ENCODE assay signal across 7 mouse cellular contexts in the genomic region with DNA sequence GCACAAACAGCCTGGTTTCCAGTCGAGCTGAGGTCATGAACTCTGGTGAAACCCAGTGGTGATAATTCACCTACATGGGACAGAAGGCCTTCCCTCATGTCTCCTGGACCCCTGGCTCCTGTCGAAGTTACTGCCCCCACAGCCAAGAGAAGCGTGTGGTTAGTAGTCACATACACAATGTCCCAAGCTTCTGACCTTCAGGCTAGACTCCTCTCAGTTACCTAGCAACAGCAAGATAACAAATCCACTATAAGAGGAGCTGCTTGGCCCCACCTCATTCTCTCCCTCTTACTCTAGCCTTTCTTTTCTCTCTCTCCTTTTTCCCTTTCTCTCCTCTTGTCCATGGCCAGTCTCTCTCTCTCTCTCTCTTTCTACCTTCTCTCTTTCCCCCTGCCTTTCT. TPM values are rescaled to one million over a fixed set of nuclear protein-coding genes. Genes with fewer than 3 reads are reported as not detected.
DNase-seq lines count a peak whose midpoint lies in the region; ATAC-seq lines count a peak whose summit lies in the region.
"Not testable (repeated sequence)": the region's sequence is repeated elsewhere in the genome, so short reads cannot be mapped to it uniquely, and the experiment has no call there.

No protein-coding gene starts in this region.

- H3K9me3 ChIP-seq in heart, embryonic 10.5 days; heart, embryonic 14.5 days (ENCODE audit: control insufficient read depth, low read length); liver, embryonic 12.5 days (replicated peaks); liver, embryonic 16.5 days (replicated peaks; ENCODE audit: control insufficient read depth, low read length): not testable (repeated sequence)

- not testable (repeated sequence) for ATAC-seq in heart, embryonic 14.5 days (ENCODE audit: insufficient number of reproducible peaks, insufficient read depth, low FRiP score, low read depth)
- ATAC-seq in liver, embryonic 12.5 days: peak; percentile 53; the same call in 1 of the 2 replicates
- peak; percentile 24; the same call in 1 of the 2 replicates for ATAC-seq in liver, embryonic 16.5 days (ENCODE audit: low read depth)

- WGBS in heart, embryonic 10.5 days: 22% methylated on average over 3 of the region's 3 CpGs
- 7% methylated on average over 3 of the region's 3 CpGs for WGBS in heart, embryonic 14.5 days
- 26% methylated on average over 3 of the region's 3 CpGs for WGBS in liver, embryonic 12.5 days (ENCODE audit: insufficient replicate concordance)
- WGBS in liver, embryonic 16.5 days (ENCODE audit: insufficient replicate concordance): 27% methylated on average over 3 of the region's 3 CpGs

- intact Hi-C loops in heart, postnatal 10 days (cut with DNase I): not testable (repeated sequence)

- peaks cover 27% of the 10 kb centered on the region for H3K4me1 ChIP-seq in heart, embryonic 10.5 days
- peaks cover 8 to 10% of the 10 kb centered on the region in 2 experiments for H3K4me1 ChIP-seq in heart, embryonic 14.5 days (ENCODE audit: control insufficient read depth in 2 of 2, insufficient read depth in 2 of 2, low read length in 2 of 2)
- peaks cover 70% of the 10 kb centered on the region for H3K4me1 ChIP-seq in liver, embryonic 12.5 days
- H3K4me1 ChIP-seq in liver, embryonic 16.5 days (ENCODE audit: control insufficient read depth, low read depth, low read length): peaks cover 38% of the 10 kb centered on the region

- H3K36me3 ChIP-seq in heart, embryonic 10.5 days: peaks cover 67% of the 10 kb centered on the region
- peaks cover 69% of the 10 kb centered on the region for H3K36me3 ChIP-seq in heart, embryonic 14.5 days (ENCODE audit: control insufficient read depth, insufficient read depth, low read length)
- peaks cover 49% of the 10 kb centered on the region for H3K36me3 ChIP-seq in liver, embryonic 12.5 days
- not testable (repeated sequence) for H3K36me3 ChIP-seq in liver, embryonic 16.5 days (ENCODE audit: control insufficient read depth, insufficient read depth)

- H3K4me3 ChIP-seq in heart, embryonic 10.5 days; heart, embryonic 14.5 days (ENCODE audit: control insufficient read depth in 1 of 2, insufficient read depth in 1 of 2, low read depth in 1 of 2, low read length in 2 of 2); liver, embryonic 12.5 days; liver, embryonic 16.5 days (ENCODE audit: low read depth, low read length): not testable (repeated sequence)

- peak overlapping the region; percentile 31; the same call in 1 of the 2 replicates for H3K9ac ChIP-seq in heart, embryonic 14.5 days (ENCODE audit: low read length)
- H3K9ac ChIP-seq in liver, embryonic 12.5 days: peak overlapping the region; percentile 59
- H3K9ac ChIP-seq in liver, embryonic 16.5 days (ENCODE audit: low read depth, low read length): not testable (repeated sequence)

- peak overlapping the region; percentile 85 for H3K27ac ChIP-seq in heart, embryonic 10.5 days
- peak overlapping the region; percentile 81 to 82 for H3K27ac ChIP-seq in heart, embryonic 14.5 days (replicated peaks in 1 of 2; ENCODE audit: control insufficient read depth in 1 of 2, insufficient read depth in 1 of 2, low read depth in 2 of 2, low read length in 2 of 2)
- H3K27ac ChIP-seq in liver, embryonic 12.5 days: peak overlapping the region; percentile 69
- H3K27ac ChIP-seq in liver, embryonic 16.5 days (ENCODE audit: low read length): not testable (repeated sequence)

- DNase-seq in embryo, embryonic 10.5 days (ENCODE audit: low spot score): peak; percentile 17
- DNase-seq in heart, embryonic 10.5 days (ENCODE audit: low spot score): peak; percentile 81
- DNase-seq in heart, postnatal 10 days: peak; percentile 25 to 47
- peak; percentile 29 for DNase-seq in ovary, adult 18-20 months (ENCODE audit: low spot score)

- not testable (repeated sequence) for H3K27me3 ChIP-seq in heart, embryonic 10.5 days (ENCODE audit: insufficient read depth, poor library complexity, severe bottlenecking); heart, embryonic 14.5 days (ENCODE audit: control insufficient read depth, insufficient read depth, low read length); liver, embryonic 12.5 days (replicated peaks); liver, embryonic 16.5 days (ENCODE audit: control insufficient read depth, insufficient read depth, low read depth, low read length)

- peak overlapping the region; percentile 47 for H3K4me2 ChIP-seq in heart, embryonic 14.5 days (ENCODE audit: low read length)
- H3K4me2 ChIP-seq in liver, embryonic 12.5 days: peak overlapping the region; percentile 35
- H3K4me2 ChIP-seq in liver, embryonic 16.5 days (ENCODE audit: low read depth, low read length): not testable (repeated sequence)

RNA-seq across cellular contexts. Expression of a gene that starts 51.7 kb away (rescaled TPM):
- polyA plus RNA-seq in heart, embryonic 10.5 days (2016; fragmentation: Nextera tagmentation; extraction: Ambion mirVana): 12.2 and 13.2 TPM in 2 replicates
- 21.1 and 23.7 TPM in 2 replicates for polyA plus RNA-seq in heart, embryonic 14.5 days (2014; fragmentation: Nextera tagmentation; extraction: Ambion mirVana)
- 10 to 100 TPM; 21.2 to 26.2 TPM for total RNA-seq in heart, postnatal 10 days (2021)
- polyA plus RNA-seq in liver, embryonic 12.5 days (2016; fragmentation: Nextera tagmentation; extraction: Ambion mirVana): 4.7 and 6.1 TPM in 2 replicates
- 0.42 and 0.66 TPM in 2 replicates for polyA plus RNA-seq in liver, embryonic 16.5 days (2015; fragmentation: Nextera tagmentation; extraction: Ambion mirVana)

Comparison
In these comparisons a context has a peak if more than half of its experiments do, and no peak if none do; other contexts are left out.
1. DNase-seq: peak in every context shown above with its lines; median percentile 81 in heart, embryonic 10.5 days; 36 in heart, postnatal 10 days; 29 in ovary, adult 18-20 months; 17 in embryo, embryonic 10.5 days.